ENCODE assay signal across 18 mouse cellular contexts in genomic region chr1:44550261-44550660, GRCm38 (mm10). TPM values are rescaled to one million over a fixed set of nuclear protein-coding genes. Genes with fewer than 3 reads are reported as not detected.
A peak's percentile ranks its signal among the peaks of the same experiment; 100 is the strongest.
DNase-seq lines count a peak whose midpoint lies in the region; ATAC-seq lines count a peak whose summit lies in the region.
"Had no signal": no experiment of that assay in that cellular context is flagged by ENCODE, and none has a peak within 500 bp of the region (broad histone marks: within the 10 kb centered on the region; RNA-seq: fewer than 3 reads in every experiment).

No protein-coding gene starts in this region.

- H3K4me3 ChIP-seq in kidney, embryonic 16.5 days (ENCODE audit: low read length), result no peak overlapping the region
- no peak overlapping the region for H3K4me3 ChIP-seq in limb, embryonic 10.5 days
- H3K4me3 ChIP-seq: embryonic facial prominence, embryonic 13.5 days; hindbrain, embryonic 10.5 days; intestine, embryonic 15.5 days had no signal

- 0 out of 2 replicates have a peak, but pooled peaks have one; percentile 10 for ATAC-seq in kidney, embryonic 16.5 days (ENCODE audit: low FRiP score, low TSS enrichment)
- ATAC-seq: forebrain, embryonic 16.5 days; intestine, embryonic 15.5 days had no signal

- no peaks in the 10 kb centered on the region for H3K36me3 ChIP-seq in kidney, embryonic 16.5 days (ENCODE audit: insufficient read depth, low read length)
- no peaks in the 10 kb centered on the region; the same call in 1 of the 2 replicates for H3K36me3 ChIP-seq in limb, embryonic 10.5 days
- H3K36me3 ChIP-seq: embryonic facial prominence, embryonic 13.5 days; heart, embryonic 13.5 days; hindbrain, embryonic 10.5 days; intestine, embryonic 15.5 days had no signal

- peaks cover 16% of the 10 kb centered on the region; the same call in 1 of the 2 replicates for H3K4me1 ChIP-seq in kidney, embryonic 16.5 days (ENCODE audit: insufficient read depth, low read length)
- peaks cover 28% of the 10 kb centered on the region for H3K4me1 ChIP-seq in limb, embryonic 10.5 days
- H3K4me1 ChIP-seq: intestine, embryonic 15.5 days had no signal

- no peaks in the 10 kb centered on the region for H3K27me3 ChIP-seq in kidney, embryonic 16.5 days (ENCODE audit: insufficient read depth, low read length)
- no peaks in the 10 kb centered on the region for H3K27me3 ChIP-seq in limb, embryonic 10.5 days (ENCODE audit: low read depth, poor library complexity, severe bottlenecking)
- H3K27me3 ChIP-seq: embryonic facial prominence, embryonic 13.5 days; heart, embryonic 13.5 days; intestine, embryonic 15.5 days had no signal

- DNase-seq in cerebellum, postnatal 10 days, result peak; percentile 3 to 9
- DNase-seq in cerebellum, adult 11 months, result no peak
- peak; percentile 6 for DNase-seq in gastrocnemius, postnatal 14 days
- DNase-seq in gastrocnemius, postnatal 25 days, result no peak
- no peak for DNase-seq in kidney, adult 11 months
- DNase-seq in limb, embryonic 10.5 days (ENCODE audit: low spot score), result no peak
- DNase-seq: adrenal gland, postnatal 25 days; cerebellum, adult 2 months; cerebellum, postnatal 14 days; kidney, adult 2 months had no signal

- intact Hi-C loops in gastrocnemius, postnatal 14 days (cut with DNase I; ENCODE audit: low total_unique reads), result no loop called here

- 84% methylated on average over 6 of the region's 6 CpGs for WGBS in kidney, embryonic 16.5 days
- 85% methylated on average over 6 of the region's 6 CpGs for whole genome bisulfite sequencing in limb, embryonic 10.5 days

- no peak overlapping the region for H3K9ac ChIP-seq in kidney, embryonic 16.5 days (replicated peaks; ENCODE audit: low read length)
- H3K9ac ChIP-seq: embryonic facial prominence, embryonic 13.5 days; heart, embryonic 13.5 days; hindbrain, embryonic 14.5 days; intestine, embryonic 15.5 days had no signal

- H3K4me2 ChIP-seq in kidney, embryonic 16.5 days (replicated peaks; ENCODE audit: low read depth, low read length), result no peak overlapping the region
- H3K4me2 ChIP-seq: intestine, embryonic 15.5 days had no signal

- no peaks in the 10 kb centered on the region for H3K9me3 ChIP-seq in kidney, embryonic 16.5 days (ENCODE audit: low read length)
- H3K9me3 ChIP-seq in limb, embryonic 10.5 days (replicated peaks), result no peaks in the 10 kb centered on the region
- H3K9me3 ChIP-seq: embryonic facial prominence, embryonic 13.5 days; heart, embryonic 13.5 days; hindbrain, embryonic 10.5 days; intestine, embryonic 15.5 days had no signal

- no peak overlapping the region for H3K27ac ChIP-seq in kidney, embryonic 16.5 days (ENCODE audit: low read length)
- H3K27ac ChIP-seq in limb, embryonic 10.5 days, result peak overlapping the region; percentile 59
- H3K27ac ChIP-seq: embryonic facial prominence, embryonic 13.5 days; heart, embryonic 13.5 days; hindbrain, embryonic 10.5 days; hindbrain, embryonic 14.5 days; intestine, embryonic 15.5 days had no signal

RNA-seq across cellular contexts. Expression of gene Gulp1, which starts 1.1 kb away (rescaled TPM):
- 1 to 10 TPM; 7.2 to 9.4 TPM for total RNA-seq in gastrocnemius, postnatal 14 days (2021)
- 1 to 10 TPM; 3.8 to 5.2 TPM for total RNA-seq in gastrocnemius, postnatal 25 days (2021)
- 23.8 and 24.4 TPM in 2 replicates for polyA plus RNA-seq in kidney, embryonic 16.5 days (2015; fragmentation: Nextera tagmentation; extraction: Ambion mirVana)
- 24.2 and 33.0 TPM in 2 replicates for polyA plus RNA-seq in limb, embryonic 10.5 days (2016; fragmentation: Nextera tagmentation; extraction: Ambion mirVana)
- total RNA-seq: MEL had no signal

Comparison
In these comparisons a context has a peak if more than half of its experiments do, and no peak if none do; other contexts are left out.
1. DNase-seq: peak in cerebellum, postnatal 10 days (2 of 2) and gastrocnemius, postnatal 14 days (single experiment); none in cerebellum, adult 11 months (single experiment), gastrocnemius, postnatal 25 days (single experiment), kidney, adult 11 months (single experiment) and limb, embryonic 10.5 days (single experiment).